Mouse (Mus musculus) midbrain, embryonic 16.5 days (tissue): ENCODE results near the gene Olfr247. TPM values are rescaled to one million over a fixed set of nuclear protein-coding genes. Genes with fewer than 3 reads are reported as not detected.

Experiments used
- ATAC-seq: fragments of 200-750 bp; cut with Nextera tagmentation; 2 replicates; pipeline ENCODE4 v1.8.0; 2017; ENCODE audit warnings: moderate TSS enrichment
- H3K27ac ChIP-seq: fragments of 300-500 bp; sonication (generic); 2 replicates; pipeline ENCODE4 v1.5.1; 2014; ENCODE audit warnings: mild to moderate bottlenecking, low read length, mixed read lengths
- H3K27me3 ChIP-seq: fragments of 300-500 bp; sonication (generic); 2 replicates; pipeline ENCODE4 v1.6.1; 2014; ENCODE audit warnings: low read depth, low read length, mixed read lengths; ENCODE audit not compliant: control insufficient read depth, insufficient read depth
- H3K36me3 ChIP-seq: fragments of 300-500 bp; sonication (generic); 2 replicates; pipeline ENCODE4 v1.6.1; 2014; ENCODE audit warnings: mild to moderate bottlenecking, low read length, moderate library complexity, mixed read lengths; ENCODE audit not compliant: control insufficient read depth, insufficient read depth
- H3K4me1 ChIP-seq: fragments of 300-500 bp; sonication (generic); 2 replicates; pipeline ENCODE4 v1.6.1; 2014; ENCODE audit warnings: mild to moderate bottlenecking, low read length, mixed read lengths; ENCODE audit not compliant: control insufficient read depth, insufficient read depth
- H3K4me2 ChIP-seq: fragments of 300-500 bp; sonication (generic); 2 replicates; pipeline ENCODE4 v1.6.1; 2014; ENCODE audit warnings: mild to moderate bottlenecking, low read length, mixed read lengths
- H3K4me3 ChIP-seq: fragments of 300-500 bp; sonication (generic); 2 replicates; pipeline ENCODE4 v1.5.1; 2014; ENCODE audit warnings: low read depth, mild to moderate bottlenecking, low read length, moderate library complexity, mixed read lengths
- H3K9ac ChIP-seq: fragments of 300-500 bp; sonication (generic); 2 replicates; pipeline ENCODE4 v1.6.1; 2014; ENCODE audit warnings: low read depth, low read length, mixed read lengths
- H3K9me3 ChIP-seq: fragments of 300-500 bp; sonication (generic); replicated peaks from 2 replicates; pipeline ENCODE4 v1.6.1; 2014; ENCODE audit warnings: mild to moderate bottlenecking, low read length, mixed read lengths; ENCODE audit not compliant: control insufficient read depth, poor library complexity, severe bottlenecking
- WGBS: fragments of 180-500 bp; shearing (Covaris S2); extraction: QIAGEN DNeasy Blood & Tissue Kit; methylation state at CpG from one replicate; pipeline ENCODE4 v1.1.7; 2014; 5-methylcytosine and 5-hydroxymethylcytosine counted together
- polyA plus RNA-seq: library from polyadenylated mRNA; unstranded; fragments of >200 nt; fragmentation: Nextera tagmentation; extraction: Ambion mirVana; gene quantifications from 2 replicates; pipeline ENCODE4 v1.2.1, GENCODE M21; 2015

Olfr247 gene
- polyA plus RNA-seq, 1 experiment from 2014 or later, result not detected

GRCm38 (mm10) chr10:129949000-129949399, 26.9 kb downstream of the Olfr247 start, which contains the start of gene Olfr818:
Olfr818 (minus strand) TSS chr10:129949100.
- Histone ChIP-seq H3K27me3 (no peaks in the 10 kb centered on the region), H3K4me2 (no peak within 1 kb of the TSS), H3K9ac (no peak within 1 kb of the TSS), H3K27ac (no peak within 1 kb of the TSS), H3K4me3 (no peak within 1 kb of the TSS), H3K9me3 (no peaks in the 10 kb centered on the region), H3K36me3 (no peaks in the 10 kb centered on the region), H3K4me1 (no peaks in the 10 kb centered on the region)
- WGBS, result 91% methylated on average over 2 of the region's 2 CpGs
- ATAC-seq, result no peak

Other genes with a start within 250 kb of the Olfr247 start
- gene Olfr805, start 246.8 kb downstream of the Olfr247 start, polyA plus RNA-seq, result not detected in 2 replicates
- gene Olfr806, start 234.2 kb downstream of the Olfr247 start, polyA plus RNA-seq, result not detected in 2 replicates
- gene Olfr807, start 218.3 kb downstream of the Olfr247 start, polyA plus RNA-seq, result not detected in 2 replicates
- not detected in 2 replicates for gene Olfr808, start 210.7 kb downstream of the Olfr247 start, polyA plus RNA-seq
- gene Olfr809, start 201.5 kb downstream of the Olfr247 start, polyA plus RNA-seq, result not detected in 2 replicates
- not detected in 2 replicates for gene Olfr810, start 181.2 kb downstream of the Olfr247 start, polyA plus RNA-seq
- gene Olfr811, start 171.7 kb downstream of the Olfr247 start, polyA plus RNA-seq, result not detected in 2 replicates
- not detected in 2 replicates for gene Olfr812, start 130.0 kb downstream of the Olfr247 start, polyA plus RNA-seq
- not detected in 2 replicates for gene Olfr813, start 120.8 kb downstream of the Olfr247 start, polyA plus RNA-seq
- not detected in 2 replicates for gene Olfr814, start 96.3 kb downstream of the Olfr247 start, polyA plus RNA-seq
- not detected in 2 replicates for gene Olfr815, start 70.3 kb downstream of the Olfr247 start, polyA plus RNA-seq
- gene Olfr816, start 60.5 kb downstream of the Olfr247 start, polyA plus RNA-seq, result not detected in 2 replicates
- not detected in 2 replicates for gene Olfr818, start 27.0 kb downstream of the Olfr247 start, polyA plus RNA-seq
- gene Olfr819, start 8.9 kb downstream of the Olfr247 start, polyA plus RNA-seq, result not detected in 2 replicates
- not detected in 2 replicates for gene Gm10310, start 8.9 kb upstream of the Olfr247 start, polyA plus RNA-seq
- not detected in 2 replicates for gene Olfr820, start 36.5 kb upstream of the Olfr247 start, polyA plus RNA-seq
- not detected in 2 replicates for gene Olfr821, start 54.2 kb upstream of the Olfr247 start, polyA plus RNA-seq
- gene Olfr822, start 95.1 kb upstream of the Olfr247 start, polyA plus RNA-seq, result not detected in 2 replicates
- not detected in 2 replicates for gene Olfr823, start 139.2 kb upstream of the Olfr247 start, polyA plus RNA-seq
- not detected in 2 replicates for gene Olfr824, start 153.9 kb upstream of the Olfr247 start, polyA plus RNA-seq
- gene Olfr825, start 190.6 kb upstream of the Olfr247 start, polyA plus RNA-seq, result not detected in 2 replicates
- gene Olfr826, start 208.0 kb upstream of the Olfr247 start, polyA plus RNA-seq, result not detected in 2 replicates
- gene Olfr827, start 238.3 kb upstream of the Olfr247 start, polyA plus RNA-seq, result not detected in 2 replicates